Mouse (Mus musculus): ENCODE results near the gene Klf5. TPM values are rescaled to one million over a fixed set of nuclear protein-coding genes. Genes with fewer than 3 reads are reported as not detected.

The Klf5 gene
- 3.3 and 3.5 TPM in 2 replicates for polyA plus RNA-seq (2014; fragmentation: Nextera tagmentation; extraction: Ambion mirVana)

GRCm38 (mm10) chr14:99298385-99299021 is at the start of gene Klf5:
TSS of gene Klf5 (plus strand) at chr14:99298691.
- peak within 1 kb of the TSS; percentile 72 for H3K9ac ChIP-seq
- peak within 1 kb of the TSS; percentile 83 for H3K4me3 ChIP-seq (replicated peaks; ENCODE audit: low read length)
- 0 out of 2 replicates have a peak, but pooled peaks cover 4% of the 10 kb centered on the region for H3K4me1 ChIP-seq (replicated peaks; ENCODE audit: control insufficient read depth, insufficient read depth, low read length)
- H3K27me3 ChIP-seq (ENCODE audit: control insufficient read depth, insufficient read depth, low read length) = peaks cover 23% of the 10 kb centered on the region
- no peaks in the 10 kb centered on the region for H3K36me3 ChIP-seq (replicated peaks; ENCODE audit: control insufficient read depth, insufficient read depth)
- WGBS = under 1% methylated on average over 53 of the region's 67 CpGs
- 0 out of 2 replicates have a peak within 1 kb of the TSS, but pooled peaks have one; percentile 20 for H3K27ac ChIP-seq
- H3K9me3 ChIP-seq (ENCODE audit: control insufficient read depth, low read length) = no peaks in the 10 kb centered on the region
- peak within 1 kb of the TSS; percentile 97 for H3K4me2 ChIP-seq (replicated peaks)
- DNase-seq (ENCODE audit: low spot score) (peak; percentile 87), ATAC-seq (ENCODE audit: low FRiP score) (peak; percentile 97)

GRCm38 (mm10) chr14:99262026-99262425 is 36.5 kb upstream of the Klf5 start:
- no peaks in the 10 kb centered on the region for H3K27me3 ChIP-seq (ENCODE audit: control insufficient read depth, insufficient read depth, low read length)
- no peak for DNase-seq (ENCODE audit: low spot score)
- WGBS = 95% methylated on average over 12 of the region's 12 CpGs
- H3K27ac ChIP-seq = no peak overlapping the region
- ATAC-seq (ENCODE audit: low FRiP score) = no peak
- no peak overlapping the region for H3K9ac ChIP-seq
- no peak overlapping the region for H3K4me2 ChIP-seq (replicated peaks)
- no peaks in the 10 kb centered on the region for H3K4me1 ChIP-seq (replicated peaks; ENCODE audit: control insufficient read depth, insufficient read depth, low read length)
- no peaks in the 10 kb centered on the region for H3K36me3 ChIP-seq (replicated peaks; ENCODE audit: control insufficient read depth, insufficient read depth)
- H3K4me3 ChIP-seq (replicated peaks; ENCODE audit: low read length) = no peak overlapping the region
- H3K9me3 ChIP-seq (ENCODE audit: control insufficient read depth, low read length) = no peaks in the 10 kb centered on the region

GRCm38 (mm10) chr14:99263816-99264215 is 34.7 kb upstream of the Klf5 start:
- H3K4me1 ChIP-seq (replicated peaks; ENCODE audit: control insufficient read depth, insufficient read depth, low read length) = no peaks in the 10 kb centered on the region
- WGBS = 92% methylated on average over 6 of the region's 6 CpGs

GRCm38 (mm10) chr14:99265791-99266190 is 32.7 kb upstream of the Klf5 start:
- Histone ChIP-seq H3K4me1 (replicated peaks; ENCODE audit: control insufficient read depth, insufficient read depth, low read length) (no peaks in the 10 kb centered on the region), H3K27ac (no peak overlapping the region), H3K36me3 (replicated peaks; ENCODE audit: control insufficient read depth, insufficient read depth) (no peaks in the 10 kb centered on the region), H3K9ac (no peak overlapping the region), H3K4me2 (replicated peaks) (no peak overlapping the region), H3K27me3 (ENCODE audit: control insufficient read depth, insufficient read depth, low read length) (no peaks in the 10 kb centered on the region), H3K4me3 (replicated peaks; ENCODE audit: low read length) (no peak overlapping the region), H3K9me3 (ENCODE audit: control insufficient read depth, low read length) (no peaks in the 10 kb centered on the region)
- ATAC-seq (ENCODE audit: low FRiP score) (no peak), DNase-seq (ENCODE audit: low spot score) (no peak)
- WGBS = 98% methylated on average over 14 of the region's 14 CpGs

More at GRCm38 (mm10) chr14:99263816-99264215, 34.7 kb upstream of the Klf5 start:
- Histone ChIP-seq H3K9me3 (ENCODE audit: control insufficient read depth, low read length) (no peaks in the 10 kb centered on the region), H3K4me2 (replicated peaks) (no peak overlapping the region), H3K36me3 (replicated peaks; ENCODE audit: control insufficient read depth, insufficient read depth) (no peaks in the 10 kb centered on the region), H3K27ac (no peak overlapping the region), H3K9ac (no peak overlapping the region), H3K27me3 (ENCODE audit: control insufficient read depth, insufficient read depth, low read length) (no peaks in the 10 kb centered on the region), H3K4me3 (replicated peaks; ENCODE audit: low read length) (no peak overlapping the region)
- ATAC-seq (ENCODE audit: low FRiP score) = no peak
- no peak for DNase-seq (ENCODE audit: low spot score)

- 38% methylated on average over 5 of the region's 5 CpGs for WGBS
- Histone ChIP-seq H3K9ac (no peak overlapping the region), H3K4me1 (replicated peaks; ENCODE audit: control insufficient read depth, insufficient read depth, low read length) (no peaks in the 10 kb centered on the region), H3K4me3 (replicated peaks; ENCODE audit: low read length) (no peak overlapping the region), H3K27ac (no peak overlapping the region), H3K36me3 (replicated peaks; ENCODE audit: control insufficient read depth, insufficient read depth) (no peaks in the 10 kb centered on the region), H3K27me3 (ENCODE audit: control insufficient read depth, insufficient read depth, low read length) (no peaks in the 10 kb centered on the region), H3K4me2 (replicated peaks) (no peak overlapping the region), H3K9me3 (ENCODE audit: control insufficient read depth, low read length) (no peaks in the 10 kb centered on the region)
- ATAC-seq (ENCODE audit: low FRiP score) = no peak
- DNase-seq (ENCODE audit: low spot score) = no peak
These were observed 31.7 kb upstream of the Klf5 start for GRCm38 (mm10) chr14:99266749-99267148.

GRCm38 (mm10) chr14:99274056-99274455 is 24.4 kb upstream of the Klf5 start:
- DNase-seq (ENCODE audit: low spot score) = no peak
- no peak overlapping the region for H3K9ac ChIP-seq
- 0 out of 2 replicates have a peak, but pooled peaks cover 3% of the 10 kb centered on the region for H3K27me3 ChIP-seq (ENCODE audit: control insufficient read depth, insufficient read depth, low read length)
- H3K9me3 ChIP-seq (ENCODE audit: control insufficient read depth, low read length) = no peaks in the 10 kb centered on the region
- H3K4me3 ChIP-seq (replicated peaks; ENCODE audit: low read length) = no peak overlapping the region
- no peak overlapping the region for H3K27ac ChIP-seq
- H3K36me3 ChIP-seq (replicated peaks; ENCODE audit: control insufficient read depth, insufficient read depth) = no peaks in the 10 kb centered on the region
- H3K4me1 ChIP-seq (replicated peaks; ENCODE audit: control insufficient read depth, insufficient read depth, low read length) = no peaks in the 10 kb centered on the region
- ATAC-seq (ENCODE audit: low FRiP score) = no peak
- no peak overlapping the region for H3K4me2 ChIP-seq (replicated peaks)
- WGBS = 83% methylated on average over 2 of the region's 2 CpGs

GRCm38 (mm10) chr14:99275827-99276226 is 22.7 kb upstream of the Klf5 start:
- ATAC-seq (ENCODE audit: low FRiP score) = no peak
- 0 out of 2 replicates have a peak, but pooled peaks cover 3% of the 10 kb centered on the region for H3K27me3 ChIP-seq (ENCODE audit: control insufficient read depth, insufficient read depth, low read length)
- no peak overlapping the region for H3K27ac ChIP-seq
- WGBS = 38% methylated on average over 4 of the region's 4 CpGs
- no peaks in the 10 kb centered on the region for H3K4me1 ChIP-seq (replicated peaks; ENCODE audit: control insufficient read depth, insufficient read depth, low read length)
- H3K4me3 ChIP-seq (replicated peaks; ENCODE audit: low read length) = no peak overlapping the region
- no peak overlapping the region for H3K4me2 ChIP-seq (replicated peaks)
- H3K9ac ChIP-seq = no peak overlapping the region
- H3K36me3 ChIP-seq (replicated peaks; ENCODE audit: control insufficient read depth, insufficient read depth) = no peaks in the 10 kb centered on the region
- DNase-seq (ENCODE audit: low spot score) = no peak
- no peaks in the 10 kb centered on the region for H3K9me3 ChIP-seq (ENCODE audit: control insufficient read depth, low read length)

GRCm38 (mm10) chr14:99278312-99278711 is 20.2 kb upstream of the Klf5 start:
- Histone ChIP-seq H3K27me3 (ENCODE audit: control insufficient read depth, insufficient read depth, low read length) (0 out of 2 replicates have a peak, but pooled peaks cover 3% of the 10 kb centered on the region), H3K9me3 (ENCODE audit: control insufficient read depth, low read length) (no peaks in the 10 kb centered on the region), H3K4me3 (replicated peaks; ENCODE audit: low read length) (no peak overlapping the region), H3K27ac (no peak overlapping the region), H3K4me1 (replicated peaks; ENCODE audit: control insufficient read depth, insufficient read depth, low read length) (no peaks in the 10 kb centered on the region), H3K4me2 (replicated peaks) (no peak overlapping the region), H3K36me3 (replicated peaks; ENCODE audit: control insufficient read depth, insufficient read depth) (no peaks in the 10 kb centered on the region), H3K9ac (no peak overlapping the region)
- DNase-seq (ENCODE audit: low spot score) = no peak
- ATAC-seq (ENCODE audit: low FRiP score) = no peak
- 10% methylated on average over 9 of the region's 9 CpGs for WGBS

GRCm38 (mm10) chr14:99278763-99279486 is 19.6 kb upstream of the Klf5 start:
- Histone ChIP-seq H3K27ac (no peak overlapping the region), H3K4me1 (replicated peaks; ENCODE audit: control insufficient read depth, insufficient read depth, low read length) (no peaks in the 10 kb centered on the region), H3K4me3 (replicated peaks; ENCODE audit: low read length) (no peak overlapping the region), H3K9ac (no peak overlapping the region), H3K27me3 (ENCODE audit: control insufficient read depth, insufficient read depth, low read length) (0 out of 2 replicates have a peak, but pooled peaks cover 3% of the 10 kb centered on the region), H3K4me2 (replicated peaks) (no peak overlapping the region), H3K9me3 (ENCODE audit: control insufficient read depth, low read length) (no peaks in the 10 kb centered on the region), H3K36me3 (replicated peaks; ENCODE audit: control insufficient read depth, insufficient read depth) (no peaks in the 10 kb centered on the region)
- ATAC-seq (ENCODE audit: low FRiP score) (no peak), DNase-seq (ENCODE audit: low spot score) (no peak)
- 53% methylated on average over 12 of the region's 12 CpGs for WGBS
